Mouse (Mus musculus): ENCODE measurements around the gene Dglucy. TPM values are rescaled to one million over a fixed set of nuclear protein-coding genes. Genes with fewer than 3 reads are reported as not detected.

Gene Dglucy
- total RNA-seq, 2 experiments from 2014 or later, result 5.0 to 5.3 TPM

DNA sequence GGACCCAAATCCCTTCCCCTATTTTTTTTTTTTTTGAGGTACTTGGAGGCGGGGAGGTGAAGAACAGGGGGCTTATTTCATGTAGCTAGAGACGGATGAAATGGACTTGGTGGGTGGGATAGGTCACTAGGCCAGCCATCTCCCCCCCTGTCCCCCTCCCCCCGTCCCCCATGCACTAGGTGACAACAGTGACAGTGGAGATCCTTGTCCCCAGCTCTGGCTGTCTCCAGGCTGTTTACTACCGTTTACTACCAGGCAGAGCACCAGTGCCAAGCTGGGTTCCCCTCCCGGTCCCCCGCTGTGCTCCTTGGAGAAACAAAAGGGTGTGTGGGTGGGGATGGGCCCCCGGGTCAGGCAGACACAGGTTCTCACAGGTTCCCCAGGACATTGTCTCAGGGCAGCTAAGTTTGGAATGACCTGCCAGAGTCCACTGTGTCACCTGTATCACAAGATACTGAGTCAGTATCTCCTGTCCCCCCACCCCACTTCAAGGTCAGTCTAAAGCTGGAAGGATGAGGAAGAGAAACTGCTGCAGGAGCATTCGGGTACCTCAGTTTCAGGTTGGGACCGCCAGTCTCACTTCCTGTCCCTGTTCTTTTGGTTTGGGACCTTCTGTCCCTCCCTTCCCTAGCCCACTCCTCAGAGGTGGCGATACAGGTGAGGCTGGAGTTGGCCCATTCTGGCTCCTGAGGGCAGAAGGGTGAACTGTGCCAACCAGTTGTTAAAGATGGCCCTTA, 129.6 kb downstream of the Dglucy start:
- intact Hi-C loops (cut with DNase I), result loop anchor here (5.0 kb wide), 1 partner anchor 46 kb away; no protein-coding TSS in a partner anchor
- DNase-seq, result no peak

DNA sequence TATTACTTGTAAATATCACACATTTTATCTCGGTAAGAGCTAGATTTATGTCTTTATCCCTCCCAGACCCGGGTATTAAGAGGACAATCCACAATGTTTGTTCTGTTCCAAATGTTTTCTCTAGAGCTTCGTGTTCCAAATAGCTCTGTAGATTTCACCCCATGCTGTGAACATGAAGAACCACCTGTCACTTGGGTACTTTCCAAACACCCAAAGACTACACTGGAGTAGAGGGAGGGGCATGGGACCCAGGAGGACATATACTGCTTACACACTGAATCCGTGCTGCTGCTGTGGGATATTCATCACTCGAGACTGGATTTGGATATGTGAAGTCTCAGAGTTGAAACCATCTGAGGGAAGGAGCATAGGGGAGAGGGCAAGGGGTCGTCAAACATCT, 130.9 kb downstream of the Dglucy start:
- no peak for DNase-seq
- intact Hi-C loops (cut with DNase I), result loop anchor here (5.0 kb wide), 1 partner anchor 47 kb away; no protein-coding TSS in a partner anchor

DNA sequence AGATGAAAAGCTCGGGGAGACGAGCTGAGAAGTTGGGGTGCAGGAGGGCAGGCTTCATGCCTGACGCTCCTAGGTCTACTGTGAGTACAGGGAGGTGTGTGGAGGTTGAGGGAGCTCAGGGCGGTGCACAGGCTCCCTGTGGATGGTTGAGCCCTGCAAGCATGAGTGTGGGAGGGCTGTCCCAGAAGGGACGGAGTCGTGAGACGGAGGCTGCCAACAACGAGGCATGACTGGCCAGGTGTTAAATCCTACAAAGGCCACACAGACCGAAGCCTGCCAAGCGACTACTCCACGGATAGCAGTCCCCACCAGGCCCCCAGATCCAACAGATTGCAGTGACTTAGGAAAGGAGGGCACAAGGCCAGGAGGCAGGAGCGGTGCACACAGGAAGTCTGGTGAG, 131.9 kb downstream of the Dglucy start:
- DNase-seq, result peak; percentile 58
- intact Hi-C loops (cut with DNase I), result no loop called here

DNA sequence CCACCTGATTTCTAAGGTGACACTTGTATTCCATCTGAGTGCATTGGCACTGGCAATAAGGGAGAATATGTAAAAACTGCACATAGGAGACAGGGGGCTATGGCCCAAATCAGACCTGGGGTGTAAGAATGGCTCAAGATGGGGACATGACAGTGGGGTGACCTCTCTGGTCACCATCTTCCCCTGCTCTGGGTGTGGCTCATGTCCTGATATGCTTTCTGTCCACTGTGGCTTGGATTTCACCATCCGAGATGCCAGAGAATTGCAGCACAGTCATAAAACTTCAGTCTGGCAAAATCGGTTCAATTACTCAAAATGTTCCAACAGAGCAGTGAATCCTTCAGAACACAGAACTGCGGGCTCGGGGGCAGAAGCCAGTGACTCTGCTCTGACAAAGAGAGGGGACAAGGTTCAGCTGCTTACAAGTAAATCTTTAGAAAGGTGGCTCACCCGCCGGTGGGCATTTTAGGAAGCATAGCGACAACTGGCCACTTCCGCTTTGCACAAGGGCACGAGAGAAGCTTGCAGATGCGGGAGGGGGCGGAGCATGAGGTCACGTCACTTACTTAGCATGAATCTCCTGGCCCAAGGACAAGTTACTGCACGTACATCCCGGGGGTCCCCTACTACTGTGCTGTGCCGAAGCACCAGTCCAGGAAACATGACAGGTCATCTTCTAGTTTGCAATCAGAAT, 145.9 kb downstream of the Dglucy start:
- no peak for DNase-seq
- intact Hi-C loops (cut with DNase I), result loop anchor here (2.0 to 10.0 kb wide), 2 partner anchors 76 to 760 kb away; no protein-coding TSS in a partner anchor

DNA sequence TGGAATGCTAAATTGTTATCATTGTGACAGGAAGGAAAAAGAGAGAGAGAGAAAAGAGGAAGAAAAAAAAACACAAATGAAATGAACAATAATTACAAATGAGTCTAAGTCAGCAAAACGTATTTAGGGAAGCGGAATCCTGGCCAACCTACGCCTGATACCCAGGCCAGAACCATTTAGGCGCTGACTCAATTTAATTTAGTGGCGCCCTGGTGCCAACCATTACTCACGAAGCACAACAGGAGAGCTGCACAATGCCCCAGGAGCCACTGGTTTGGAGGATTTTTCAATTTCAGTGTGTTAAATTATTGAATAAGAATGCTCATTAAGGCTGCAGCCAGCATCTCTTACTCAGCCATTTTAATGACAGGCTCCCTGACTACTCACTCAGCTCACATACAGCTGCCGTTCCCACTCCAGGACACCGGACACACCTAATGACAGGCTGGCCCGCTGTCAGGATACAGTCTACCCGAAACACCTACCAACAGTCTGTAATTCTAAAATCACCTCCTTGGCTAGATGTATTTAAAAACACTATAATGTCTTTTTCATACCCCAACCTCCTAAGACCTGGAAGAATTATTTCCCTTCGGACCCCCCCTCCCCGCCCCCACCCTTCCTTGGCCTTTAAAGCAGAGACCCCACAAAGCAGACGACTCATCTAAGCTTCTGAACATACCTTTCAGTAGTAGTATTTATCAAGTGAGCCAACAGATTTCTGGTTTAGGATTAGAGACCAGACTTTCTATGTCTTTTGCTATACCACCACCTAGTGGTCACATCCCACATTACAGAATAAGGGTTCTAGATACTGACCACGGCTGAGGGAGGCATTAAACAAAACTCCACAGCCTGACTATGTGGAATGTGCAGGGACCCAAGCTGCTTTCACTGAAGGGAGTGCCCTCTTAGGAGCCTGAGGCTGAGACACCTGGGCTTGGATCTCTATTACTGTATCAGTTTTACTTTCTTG, 147.1 kb downstream of the Dglucy start:
- peak; percentile 52 for DNase-seq
- intact Hi-C loops (cut with DNase I), result loop anchor here (2.0 to 10.0 kb wide), 2 partner anchors 77 to 761 kb away; no protein-coding TSS in a partner anchor

DNA sequence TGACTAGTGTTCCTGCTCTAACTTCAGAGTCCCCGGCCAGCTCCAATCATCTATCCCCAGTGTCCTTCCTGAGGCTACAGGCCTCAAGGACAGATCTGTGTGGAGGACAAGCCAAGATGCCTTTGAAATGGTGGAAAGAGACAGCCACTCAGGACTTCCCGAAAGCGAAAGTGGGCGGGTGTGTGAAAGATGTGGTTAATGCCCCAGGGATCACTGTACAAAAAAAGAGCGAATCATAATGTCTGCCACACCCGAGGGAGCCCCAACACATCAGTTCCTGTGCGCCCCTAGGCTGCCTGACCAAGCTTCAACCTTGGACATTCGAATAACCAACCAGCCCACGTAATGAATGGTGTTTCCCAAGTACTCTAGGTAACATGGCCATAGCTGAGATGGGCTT, 149.4 kb downstream of the Dglucy start:
- intact Hi-C loops (cut with DNase I), result loop anchor here (10.0 kb wide), 1 partner anchor 763 kb away; no protein-coding TSS in a partner anchor
- no peak for DNase-seq

DNA sequence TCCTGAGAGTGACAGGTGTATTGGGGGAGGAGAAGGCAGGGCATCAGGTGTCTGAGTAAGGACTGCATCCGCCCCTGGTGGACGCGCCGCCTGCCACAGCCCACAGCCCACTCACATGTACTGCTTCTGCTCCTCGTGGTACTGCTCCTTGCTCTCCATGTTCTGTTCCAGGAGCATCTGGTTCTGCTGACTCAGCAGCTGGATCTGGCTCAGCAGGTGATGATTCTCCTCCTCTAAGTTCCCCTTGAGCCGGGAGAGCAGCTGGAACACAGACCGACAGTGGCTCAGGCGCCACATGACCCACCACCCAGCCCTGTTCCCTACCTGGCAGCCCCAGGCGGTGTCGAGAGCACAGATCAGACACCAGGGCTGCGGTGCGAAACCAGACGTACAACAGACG, 152.8 kb downstream of the Dglucy start:
- intact Hi-C loops (cut with DNase I), result no loop called here
- no peak for DNase-seq

DNA sequence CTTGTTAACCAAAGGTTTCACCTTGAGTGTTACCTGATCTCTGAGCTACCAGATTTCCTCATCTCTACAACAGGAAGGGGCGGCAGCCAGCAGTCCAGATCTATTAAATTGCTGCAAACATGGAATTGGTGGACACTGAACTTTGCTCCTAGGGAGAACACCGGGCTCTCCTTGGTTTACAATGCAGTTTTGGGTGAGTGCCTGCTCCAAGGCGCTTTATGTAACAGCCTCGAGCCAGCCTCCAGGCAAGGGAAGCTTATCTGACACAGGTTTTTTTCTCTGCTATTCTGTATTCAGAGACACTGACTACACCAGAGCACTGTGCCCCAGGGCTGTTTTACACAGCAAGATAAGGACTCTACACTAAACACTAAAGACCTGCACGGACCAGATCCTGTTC, 155.9 kb downstream of the Dglucy start:
- no peak for DNase-seq
- intact Hi-C loops (cut with DNase I), result loop anchor here (5.0 kb wide), 1 partner anchor 93 kb away; the partner anchor contains the start of gene Ccdc88c

DNA sequence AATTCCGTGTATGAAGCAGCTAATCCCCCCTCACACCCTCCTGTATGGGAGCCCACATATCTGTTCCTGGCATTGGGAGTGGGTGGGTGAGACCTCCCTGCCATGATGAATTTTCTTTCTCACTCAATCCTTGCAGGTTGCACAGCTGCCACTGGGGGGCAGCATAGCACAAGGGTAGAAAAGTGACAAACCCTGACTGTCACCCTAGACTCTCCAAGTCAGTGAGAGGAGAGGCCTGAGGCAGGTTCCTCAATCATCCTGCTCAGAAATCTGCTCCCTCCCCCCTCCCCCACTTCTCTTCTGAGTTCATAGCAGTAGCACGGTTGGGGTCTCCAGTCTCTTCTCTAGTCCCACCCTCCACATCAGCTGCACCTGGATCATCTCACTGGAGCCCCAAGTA, 157.3 kb downstream of the Dglucy start:
- DNase-seq, result peak; percentile 84
- intact Hi-C loops (cut with DNase I), result loop anchor here (5.0 kb wide), 1 partner anchor 91 kb away; the partner anchor contains the start of gene Ccdc88c

DNA sequence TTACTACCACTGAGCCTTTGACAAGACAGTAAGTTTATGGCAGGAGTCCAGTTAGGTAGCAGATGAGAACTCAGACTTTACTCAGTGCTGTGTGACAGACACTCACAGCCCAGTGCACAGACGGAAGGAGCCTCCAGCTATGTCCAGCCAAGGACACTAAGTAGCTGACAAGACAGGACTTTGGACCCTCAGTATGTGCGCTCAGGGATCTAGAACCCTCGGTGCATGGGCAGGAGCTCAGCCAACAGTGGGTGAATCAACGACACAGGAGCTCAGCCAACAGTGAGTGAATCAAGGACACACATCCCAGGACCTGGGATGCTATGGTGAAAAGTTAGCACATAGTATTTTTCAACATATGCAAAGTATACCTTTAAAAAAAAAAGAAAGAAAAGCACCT, 157.9 kb downstream of the Dglucy start:
- DNase-seq, result no peak
- intact Hi-C loops (cut with DNase I), result loop anchor here (5.0 kb wide), 1 partner anchor 91 kb away; the partner anchor contains the start of gene Ccdc88c

DNA sequence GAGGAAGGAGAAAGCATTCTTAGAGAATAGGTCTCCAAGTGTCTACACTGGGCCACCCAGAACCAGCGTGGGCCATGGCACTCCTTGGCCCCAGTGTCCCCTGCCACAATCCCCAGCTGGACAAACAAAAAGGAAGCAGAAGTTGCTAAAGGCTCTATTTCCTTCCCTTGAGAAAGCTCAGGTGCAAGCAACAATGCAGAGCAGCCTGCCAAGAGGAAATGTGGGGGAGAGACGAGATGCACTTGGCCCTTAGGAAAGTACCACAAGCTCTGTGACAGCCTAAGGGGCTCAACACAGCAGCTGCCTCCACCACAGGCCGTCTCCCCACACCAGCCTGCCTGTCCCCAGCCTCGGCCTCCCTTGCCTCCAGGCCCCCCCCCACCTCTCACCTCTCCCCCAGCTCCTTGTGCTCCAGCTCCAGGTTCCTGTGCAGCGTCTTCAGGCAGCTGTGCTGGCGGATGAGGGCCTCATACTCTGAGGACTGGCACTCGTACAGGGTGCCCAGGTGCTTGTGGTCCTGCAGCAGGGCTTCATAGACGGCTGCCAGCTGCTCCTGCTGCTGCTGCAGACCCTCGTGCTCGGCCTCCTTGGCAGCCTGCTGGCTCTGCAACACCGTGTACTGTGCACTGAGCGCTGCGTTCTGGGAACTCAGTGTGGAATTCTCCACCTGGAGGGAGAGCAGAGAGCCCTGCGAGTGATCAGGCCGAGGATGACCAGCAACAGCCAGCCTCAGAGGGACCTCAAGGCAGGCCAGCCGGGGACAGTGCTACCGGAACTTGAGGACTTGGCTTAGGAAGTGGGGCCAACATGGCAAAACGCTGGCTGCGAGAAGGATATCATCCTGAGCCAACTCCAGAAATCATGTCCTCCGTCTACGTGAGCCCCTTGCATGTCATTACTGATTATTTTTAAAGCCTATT, 158.8 kb downstream of the Dglucy start:
- peak; percentile 55 for DNase-seq
- intact Hi-C loops (cut with DNase I), result loop anchor here (5.0 kb wide), 1 partner anchor 90 kb away; the partner anchor contains the start of gene Ccdc88c

DNA sequence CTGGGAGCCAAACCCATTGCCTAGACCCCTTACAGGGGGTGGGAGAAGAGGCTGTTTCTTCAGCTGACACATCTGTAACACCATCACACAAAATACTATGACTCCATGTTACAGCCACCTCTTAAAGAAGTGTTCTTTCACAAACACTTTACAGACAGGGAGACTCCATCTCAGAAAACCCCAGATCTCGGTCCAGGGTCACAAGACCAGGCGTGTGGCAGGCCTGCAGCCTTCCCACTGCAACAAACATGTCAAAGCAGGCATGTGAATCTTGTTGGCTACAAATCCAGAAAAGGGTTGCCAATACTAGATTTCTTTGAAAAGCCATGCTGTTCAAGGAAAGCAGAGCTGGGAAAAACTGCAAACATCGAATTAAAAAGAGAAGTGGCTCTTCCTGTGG, 162.5 kb downstream of the Dglucy start:
- intact Hi-C loops (cut with DNase I), result no loop called here
- DNase-seq, result no peak

DNA sequence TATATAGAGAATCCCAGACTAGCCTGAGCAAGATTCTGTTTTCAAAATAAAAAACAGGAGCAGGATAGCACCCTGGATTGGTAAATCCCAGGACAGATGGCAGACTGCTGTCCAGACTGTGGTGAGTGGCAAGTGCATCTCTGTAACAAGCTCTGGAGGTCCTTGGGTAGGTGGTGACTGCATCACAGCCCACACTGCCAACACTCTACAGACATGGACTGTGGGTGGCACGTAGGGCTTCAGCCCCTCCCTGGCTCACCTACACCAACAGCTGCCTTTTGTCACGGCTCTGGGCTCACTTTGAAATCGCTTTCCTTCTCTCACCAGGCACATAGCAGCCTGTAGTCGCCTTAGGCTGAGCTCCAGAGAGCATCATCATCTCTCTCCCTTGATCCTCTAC, 164.3 kb downstream of the Dglucy start:
- intact Hi-C loops (cut with DNase I), result no loop called here

DNA sequence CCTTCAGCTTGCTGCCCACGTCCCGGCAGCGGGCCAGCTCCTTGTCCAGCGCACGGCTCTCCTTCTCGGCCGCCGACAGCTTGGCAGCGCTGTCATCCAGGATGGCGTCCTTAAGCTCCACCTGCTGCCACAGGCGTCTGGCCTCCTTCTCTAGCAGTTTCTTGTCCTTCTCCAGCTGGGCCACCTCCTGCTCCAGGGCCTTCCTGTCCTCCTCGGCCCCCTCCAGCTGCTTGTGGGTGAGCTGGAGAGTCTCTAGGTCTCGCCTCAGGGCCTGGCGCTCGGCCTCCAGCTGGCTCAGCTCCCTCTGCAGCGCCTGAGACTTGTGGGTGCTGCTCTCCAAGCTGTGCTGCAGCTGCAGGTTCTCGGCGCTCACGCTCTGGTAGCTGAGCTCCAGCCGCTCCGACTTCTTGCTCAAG, 166.1 kb downstream of the Dglucy start:
- intact Hi-C loops (cut with DNase I), result no loop called here
- peak; percentile 48 for DNase-seq

More for the DNA sequence above, 164.3 kb downstream of the Dglucy start:
- DNase-seq, result no peak

DNA sequence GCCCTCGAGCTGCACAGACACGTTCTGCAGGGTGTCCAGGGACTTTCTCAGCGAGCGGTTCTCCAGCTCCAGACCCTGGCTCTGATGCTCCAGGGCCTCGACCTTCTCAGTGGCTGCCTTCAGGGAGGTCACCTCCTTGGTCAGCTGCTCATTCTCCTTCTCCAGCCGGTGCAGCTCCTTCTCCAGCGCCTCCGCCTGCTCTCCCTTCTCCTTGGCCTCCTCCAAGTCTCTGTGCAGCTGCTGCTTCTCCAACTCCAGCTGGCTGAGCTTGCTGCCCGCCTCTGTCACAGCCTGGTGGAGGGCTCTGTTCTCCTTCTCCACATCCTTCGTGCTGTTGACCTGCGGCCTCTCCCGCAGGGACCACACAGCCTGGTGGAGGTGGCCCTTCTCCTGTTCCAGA, 166.6 kb downstream of the Dglucy start:
- no peak for DNase-seq
- intact Hi-C loops (cut with DNase I), result no loop called here

DNA sequence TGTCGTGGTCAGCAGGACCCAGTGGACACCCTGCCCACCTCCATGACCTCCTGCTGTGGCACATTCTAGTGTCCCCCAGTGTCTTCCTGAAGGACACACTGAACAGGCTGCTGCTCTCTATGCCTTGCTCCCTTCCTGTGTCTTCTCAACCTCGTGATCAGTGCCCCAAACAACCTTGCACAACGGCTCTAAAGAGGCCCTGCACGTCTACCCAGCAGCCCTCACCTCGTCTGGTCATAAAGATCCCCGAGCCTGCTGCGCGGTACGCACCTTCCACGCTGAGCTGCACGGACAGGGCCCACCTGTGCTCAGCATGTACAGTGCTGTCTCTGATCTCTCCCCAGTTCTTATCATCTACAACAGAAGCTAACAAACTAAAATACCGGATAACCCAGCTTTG, 167.1 kb downstream of the Dglucy start:
- DNase-seq, result no peak
- intact Hi-C loops (cut with DNase I), result no loop called here

All from left cerebral cortex, postnatal 4 days (tissue).